Mouse (Mus musculus) CH12.LX (cell line): ENCODE results near the gene Stat1.

Source experiments
- BHLHE40 ChIP-seq: IDR thresholded peaks from 2 replicates; pipeline ENCODE4 v1.6.1; 2011; ENCODE audit warnings: mild to moderate bottlenecking, low read depth, low read length, improper control_type of control experiment
- CTCF ChIP-seq, 2 experiments: IDR thresholded peaks in 1 of 2; conservative IDR thresholded peaks in 1 of 2; 2 replicates each; pipeline ENCODE4 v1.5.1; 2011 to 2012; ENCODE audit warnings: low read depth in 2 of 2, low read length in 2 of 2, improper control_type of control experiment in 1 of 2, inconsistent platforms in 1 of 2, mild to moderate bottlenecking in 1 of 2, moderate library complexity in 1 of 2
- E2F4 ChIP-seq: IDR thresholded peaks from 2 replicates; pipeline ENCODE4 v1.6.1; 2011; ENCODE audit warnings: low read depth, low read length, improper control_type of control experiment; ENCODE audit not compliant: insufficient replicate concordance
- EP300 ChIP-seq: IDR thresholded peaks from 2 replicates; pipeline ENCODE4 v1.6.1; 2011; ENCODE audit warnings: low read length, improper control_type of control experiment
- GABPA ChIP-seq: IDR thresholded peaks from 2 replicates; pipeline ENCODE4 v1.6.1; 2012; ENCODE audit warnings: low read depth, low read length, improper control_type of control experiment, inconsistent platforms; ENCODE audit not compliant: insufficient replicate concordance
- KAT2A ChIP-seq: IDR thresholded peaks from 2 replicates; pipeline ENCODE4 v1.6.1; 2012; ENCODE audit warnings: low read length, improper control_type of control experiment, inconsistent platforms; ENCODE audit not compliant: insufficient replicate concordance
- MAZ ChIP-seq: IDR thresholded peaks from 2 replicates; pipeline ENCODE4 v1.6.1; 2012; ENCODE audit warnings: low read depth, mild to moderate bottlenecking, inconsistent platforms, low read length, improper control_type of control experiment, moderate library complexity
- MYC ChIP-seq: IDR thresholded peaks from 2 replicates; pipeline ENCODE4 v1.6.1; 2011; ENCODE audit warnings: low read depth, mild to moderate bottlenecking, improper control_type of control experiment, low read length
- NELFE ChIP-seq: IDR thresholded peaks from 2 replicates; pipeline ENCODE4 v1.6.1; 2011; ENCODE audit warnings: low read depth, low read length, improper control_type of control experiment
- POLR2A ChIP-seq: IDR thresholded peaks from 2 replicates; pipeline ENCODE4 v1.6.1; 2011; ENCODE audit warnings: low read depth, mild to moderate bottlenecking, improper control_type of control experiment, low read length
- SIN3A ChIP-seq: IDR thresholded peaks from 2 replicates; pipeline ENCODE4 v1.6.1; 2012; ENCODE audit warnings: low read length, improper control_type of control experiment, inconsistent platforms
- USF1 ChIP-seq: IDR thresholded peaks from 2 replicates; pipeline ENCODE4 v1.6.1; 2014; ENCODE audit warnings: low read depth, mild to moderate bottlenecking, inconsistent platforms, low read length, improper control_type of control experiment

- no peak for TF ChIP-seq CTCF (conservative IDR thresholded peaks at IDR 0.05 in 1 of 2, IDR thresholded peaks at IDR 0.05 in 1 of 2; ENCODE audit: low read depth in 2 of 2, low read length in 2 of 2)
- no peak for TF ChIP-seq POLR2A
- TF ChIP-seq USF1, result no peak
- TF ChIP-seq MAZ, result no peak
- TF ChIP-seq EP300, result no peak
- no peak for TF ChIP-seq KAT2A
- no peak for TF ChIP-seq E2F4
- TF ChIP-seq GABPA, result no peak
- no peak for TF ChIP-seq MYC
- TF ChIP-seq BHLHE40, result no peak
- TF ChIP-seq SIN3A, result no peak
- no peak for TF ChIP-seq NELFE
Measured at GRCm38 (mm10) chr1:52148696-52149095, 29.5 kb downstream of the Stat1 start.
